Mouse (Mus musculus): ENCODE measurements around the gene Gins2. TPM values are rescaled to one million over a fixed set of nuclear protein-coding genes. Genes with fewer than 3 reads are reported as not detected.

The Gins2 gene
- polyA plus RNA-seq, 1 experiment from 2014 or later: 51.0 TPM

DNA sequence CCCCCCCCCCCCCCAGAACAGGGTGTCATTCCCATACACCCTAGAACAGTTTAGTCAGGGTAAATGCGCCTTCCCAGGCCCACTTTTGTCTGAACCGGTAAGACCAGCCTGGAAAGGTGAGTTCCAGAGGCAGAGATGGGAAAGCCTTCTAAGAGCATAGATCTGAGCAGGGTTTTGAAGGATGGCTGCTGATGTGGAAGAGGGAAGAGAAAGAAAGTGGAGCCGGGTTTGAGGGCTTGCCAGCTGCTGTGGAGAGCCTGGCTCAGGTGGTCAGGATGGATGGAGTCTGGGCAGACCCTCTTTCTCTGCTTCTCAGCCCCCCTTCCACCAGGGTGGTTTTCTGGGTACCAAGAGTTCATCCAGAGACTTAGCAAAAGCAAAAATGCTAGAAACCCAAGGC, 55.7 kb downstream of the Gins2 start:
- 69% methylated on average over 3 of the region's 3 CpGs for WGBS
- Histone ChIP-seq H3K4me1 (ENCODE audit: control insufficient read depth, insufficient read depth, low read length) (peaks cover 58% of the 10 kb centered on the region), H3K9ac (ENCODE audit: low read length) (peak overlapping the region; percentile 60), H3K4me2 (ENCODE audit: low read depth, low read length) (peak overlapping the region; percentile 57; the same call in 1 of the 2 replicates), H3K27ac (ENCODE audit: low read length) (peak overlapping the region; percentile 94), H3K36me3 (ENCODE audit: control insufficient read depth, insufficient read depth) (no peaks in the 10 kb centered on the region), H3K9me3 (replicated peaks; ENCODE audit: control insufficient read depth, low read length) (no peaks in the 10 kb centered on the region), H3K27me3 (ENCODE audit: control insufficient read depth, insufficient read depth, low read length) (no peaks in the 10 kb centered on the region), H3K4me3 (ENCODE audit: low read length) (no peak overlapping the region)
- no peak for ATAC-seq (replicated peaks; ENCODE audit: extremely low read depth, insufficient read depth, low FRiP score)

- ATAC-seq (replicated peaks; ENCODE audit: extremely low read depth, insufficient read depth, low FRiP score): no peak
- whole genome bisulfite sequencing: 11% methylated on average over 25 of the region's 29 CpGs
- H3K9ac ChIP-seq (ENCODE audit: low read length): peak overlapping the region; percentile 60
These were observed 56.4 kb downstream of the Gins2 start for GRCm38 (mm10) chr8:120532517-120533215.

GRCm38 (mm10) chr8:120531775-120532516, 57.2 kb downstream of the Gins2 start:
- no peaks in the 10 kb centered on the region for H3K9me3 ChIP-seq (replicated peaks; ENCODE audit: control insufficient read depth, low read length)

More at GRCm38 (mm10) chr8:120532517-120533215, 56.4 kb downstream of the Gins2 start:
- H3K4me1 ChIP-seq (ENCODE audit: control insufficient read depth, insufficient read depth, low read length): peaks cover 64% of the 10 kb centered on the region
- peak overlapping the region; percentile 14; the same call in 1 of the 2 replicates for H3K4me3 ChIP-seq (ENCODE audit: low read length)
- peak overlapping the region; percentile 57 for H3K4me2 ChIP-seq (ENCODE audit: low read depth, low read length)
- peak overlapping the region; percentile 94 for H3K27ac ChIP-seq (ENCODE audit: low read length)
- no peaks in the 10 kb centered on the region for H3K9me3 ChIP-seq (replicated peaks; ENCODE audit: control insufficient read depth, low read length)
- H3K36me3 ChIP-seq (ENCODE audit: control insufficient read depth, insufficient read depth): no peaks in the 10 kb centered on the region
- no peaks in the 10 kb centered on the region for H3K27me3 ChIP-seq (ENCODE audit: control insufficient read depth, insufficient read depth, low read length)

DNA sequence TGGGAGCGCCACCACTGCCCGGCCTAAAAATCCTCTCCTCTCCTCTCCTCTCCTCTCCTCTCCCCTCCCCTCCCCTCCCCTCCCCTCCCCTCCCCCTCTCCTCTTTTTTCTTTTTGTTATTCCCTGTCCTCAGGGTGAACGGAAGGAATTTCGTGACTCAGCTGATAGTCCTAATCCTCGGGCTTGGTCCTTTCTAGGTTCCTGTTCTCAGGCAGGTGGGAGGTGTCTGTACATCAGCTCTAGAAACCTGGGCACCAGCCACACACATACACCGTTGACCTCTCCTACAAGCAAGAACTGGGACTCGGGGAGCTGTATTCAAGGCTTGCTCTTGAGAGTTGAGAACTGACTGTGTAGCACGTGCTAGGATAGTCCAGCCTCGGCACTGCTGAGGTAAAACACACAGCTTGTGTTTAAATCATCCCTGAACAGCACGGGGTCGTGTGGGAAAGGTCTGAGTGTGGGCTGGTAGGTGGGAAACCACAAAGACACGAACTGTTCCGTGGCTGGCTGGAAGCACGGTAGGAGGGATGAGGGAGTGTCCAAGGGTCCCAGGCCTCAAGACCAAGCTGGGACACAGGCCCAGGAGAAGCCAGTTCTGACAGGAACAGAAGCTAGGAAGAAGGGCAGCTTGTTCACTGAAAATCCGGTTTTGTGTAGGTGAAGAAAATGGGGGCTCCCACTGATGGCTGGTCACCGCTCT, 58.0 kb downstream of the Gins2 start:
- H3K27ac ChIP-seq (ENCODE audit: low read length): peak overlapping the region; percentile 94
- H3K4me1 ChIP-seq (ENCODE audit: control insufficient read depth, insufficient read depth, low read length): peaks cover 79% of the 10 kb centered on the region
- H3K36me3 ChIP-seq (ENCODE audit: control insufficient read depth, insufficient read depth): no peaks in the 10 kb centered on the region
- ATAC-seq (replicated peaks; ENCODE audit: extremely low read depth, insufficient read depth, low FRiP score): no peak
- H3K4me3 ChIP-seq (ENCODE audit: low read length): no peak overlapping the region
- 52% methylated on average over 15 of the region's 16 CpGs for WGBS
- H3K9me3 ChIP-seq (replicated peaks; ENCODE audit: control insufficient read depth, low read length): no peaks in the 10 kb centered on the region
- H3K27me3 ChIP-seq (ENCODE audit: control insufficient read depth, insufficient read depth, low read length): no peaks in the 10 kb centered on the region
- H3K4me2 ChIP-seq (ENCODE audit: low read depth, low read length): 0 out of 2 replicates have a peak overlapping the region, but pooled peaks have one; percentile 9
- peak overlapping the region; percentile 71 for H3K9ac ChIP-seq (ENCODE audit: low read length)

More at GRCm38 (mm10) chr8:120531775-120532516, 57.2 kb downstream of the Gins2 start:
- H3K4me1 ChIP-seq (ENCODE audit: control insufficient read depth, insufficient read depth, low read length): peaks cover 71% of the 10 kb centered on the region
- no peaks in the 10 kb centered on the region for H3K36me3 ChIP-seq (ENCODE audit: control insufficient read depth, insufficient read depth)
- WGBS: 39% methylated on average over 10 of the region's 10 CpGs
- peak overlapping the region; percentile 30 for H3K4me2 ChIP-seq (ENCODE audit: low read depth, low read length)
- no peak overlapping the region for H3K4me3 ChIP-seq (ENCODE audit: low read length)
- H3K9ac ChIP-seq (ENCODE audit: low read length): peak overlapping the region; percentile 47; the same call in 1 of the 2 replicates
- no peak for ATAC-seq (replicated peaks; ENCODE audit: extremely low read depth, insufficient read depth, low FRiP score)
- no peaks in the 10 kb centered on the region for H3K27me3 ChIP-seq (ENCODE audit: control insufficient read depth, insufficient read depth, low read length)
- H3K27ac ChIP-seq (ENCODE audit: low read length): peak overlapping the region; percentile 94

- ATAC-seq (replicated peaks; ENCODE audit: extremely low read depth, insufficient read depth, low FRiP score): no peak
- Histone ChIP-seq H3K27ac (ENCODE audit: low read length) (no peak overlapping the region), H3K4me2 (ENCODE audit: low read depth, low read length) (no peak overlapping the region), H3K9me3 (replicated peaks; ENCODE audit: control insufficient read depth, low read length) (no peaks in the 10 kb centered on the region), H3K4me1 (ENCODE audit: control insufficient read depth, insufficient read depth, low read length) (peaks cover 78% of the 10 kb centered on the region), H3K27me3 (ENCODE audit: control insufficient read depth, insufficient read depth, low read length) (no peaks in the 10 kb centered on the region), H3K9ac (ENCODE audit: low read length) (no peak overlapping the region), H3K36me3 (ENCODE audit: control insufficient read depth, insufficient read depth) (no peaks in the 10 kb centered on the region), H3K4me3 (ENCODE audit: low read length) (no peak overlapping the region)
- WGBS: 47% methylated on average over 7 of the region's 7 CpGs
These were observed 59.9 kb downstream of the Gins2 start for GRCm38 (mm10) chr8:120529226-120529625.

Small RNAs within 50 kb of the gene (microRNA-seq; reads per million reads assigned to microRNA genes)
- gene Mir7687: not detected

Other genes starting within 250 kb of the Gins2 start
- gene 1190005I06Rik, start 58.3 kb upstream of the Gins2 start, polyA plus RNA-seq (2015; fragmentation: Nextera tagmentation; extraction: Ambion mirVana): 4.7 and 5.6 TPM in 2 replicates
- 0.55 TPM in 1 of 2 replicates, not detected in the other for gene Gm27021, start 78.8 kb upstream of the Gins2 start, polyA plus RNA-seq (2015; fragmentation: Nextera tagmentation; extraction: Ambion mirVana)
- 2,414 and 2,430 TPM in 2 replicates for gene Cox4i1, start 78.9 kb upstream of the Gins2 start, polyA plus RNA-seq (2015; fragmentation: Nextera tagmentation; extraction: Ambion mirVana)
- gene Emc8, start 79.3 kb upstream of the Gins2 start, polyA plus RNA-seq (2015; fragmentation: Nextera tagmentation; extraction: Ambion mirVana): 164 and 168 TPM in 2 replicates
- gene Irf8, start 147.1 kb upstream of the Gins2 start, polyA plus RNA-seq (2015; fragmentation: Nextera tagmentation; extraction: Ambion mirVana): 19.3 and 22.5 TPM in 2 replicates